Mouse (Mus musculus): Measurements from ENCODE around the gene Hoxc9.

- TF ChIP-seq CTCF (IDR thresholded peaks at IDR 0.05; ENCODE audit: borderline replicate concordance, extremely low read depth, insufficient read depth, insufficient read length): no peak
- TF ChIP-seq POLR2A (IDR thresholded peaks at IDR 0.05; ENCODE audit: borderline replicate concordance, extremely low read depth, insufficient read depth, insufficient read length, poor library complexity, severe bottlenecking): no peak
Measured at GRCm38 (mm10) chr15:102967511-102968397, 8.5 kb upstream of the Hoxc9 start.

Data from brain, embryonic 14.5 days (tissue).